Mouse (Mus musculus) kidney, adult 2 months (tissue): Measurements from ENCODE around the gene Dtx4.

Source experiments
- CTCF ChIP-seq: fragments of 200-500 bp; conservative IDR thresholded peaks from 2 replicates; pipeline ENCODE4 v1.5.1; 2011; ENCODE audit warnings: low read depth, mild to moderate bottlenecking, control low read depth, low read length, moderate library complexity, mixed read lengths; ENCODE audit not compliant: insufficient read depth, insufficient read length
- POLR2A ChIP-seq: fragments of 200-500 bp; IDR thresholded peaks from one replicate; pipeline ENCODE4 v1.6.1; 2011; ENCODE audit warnings: low read depth, low read length, control low read depth

- TF ChIP-seq POLR2A (no peak), CTCF (no peak)
Observed at GRCm38 (mm10) chr19:12499485-12499884, 1.8 kb downstream of the Dtx4 start.
